Mouse (Mus musculus) adrenal gland (tissue): ENCODE results near the gene Fam205a2.
"Not testable (repeated sequence)": the region's sequence is repeated elsewhere in the genome, so short reads cannot be mapped to it uniquely, and the experiment has no call there.

Experiments
- intact Hi-C: fragments of 180-260 bp; cut with DNase I; formaldehyde crosslinking; loops from one replicate; pipeline ENCODE4 v1.15.1; 2025
- long read RNA-seq, 2 experiments: library from polyadenylated mRNA; unstranded; transcript quantifications; one replicate each; pipeline ENCODE4 v2.0.0; 2020; ENCODE audit warnings: borderline replicate concordance in 1 of 2; ENCODE audit not compliant: insufficient replicate concordance in 1 of 2

Fam205a2 gene
- long read RNA-seq, experiment 1 = 0 reads
- long read RNA-seq, experiment 2 = 0 reads

GRCm38 (mm10) chr4:42528075-42528474, at the start of gene Fam205a2:
Gene Fam205a2 (minus strand): TSS chr4:42528175.
- intact Hi-C loops = not testable (repeated sequence)
